Mouse (Mus musculus): ENCODE measurements around the gene Dll1. TPM values are rescaled to one million over a fixed set of nuclear protein-coding genes. Genes with fewer than 3 reads are reported as not detected.

Dll1 gene
- total and polyA plus RNA-seq, 2 experiments from 2014 or later = 3.0 to 3.7 TPM

GRCm38 (mm10) chr17:15377901-15378300 is 1.2 kb upstream of the Dll1 start:
- Histone ChIP-seq H3K4me2 (ENCODE audit: low read depth, low read length) (no peak overlapping the region; the same call in 1 of the 2 replicates), H3K9me3 (replicated peaks; ENCODE audit: control insufficient read depth, low read length) (no peaks in the 10 kb centered on the region), H3K27me3 (ENCODE audit: control insufficient read depth, insufficient read depth, low read length) (peaks cover 91% of the 10 kb centered on the region), H3K27ac (ENCODE audit: low read depth) (no peak overlapping the region), H3K9ac (replicated peaks; ENCODE audit: low read depth, low read length) (no peak overlapping the region), H3K4me3 (ENCODE audit: low read depth, low read length) (no peak overlapping the region), H3K36me3 (replicated peaks; ENCODE audit: control insufficient read depth, insufficient read depth, low read length) (no peaks in the 10 kb centered on the region), H3K4me1 (ENCODE audit: control insufficient read depth, insufficient read depth) (peaks cover 16% of the 10 kb centered on the region; the same call in 1 of the 2 replicates)
- DNase-seq (ENCODE audit: low spot score) (peak; percentile 67), ATAC-seq (ENCODE audit: insufficient read depth, low read depth) (peak; percentile 47; the same call in 1 of the 2 replicates)
- WGBS = 0% methylated on average over 1 of the region's 1 CpGs
- TF ChIP-seq EP300 (IDR thresholded peaks at IDR 0.05; ENCODE audit: low read depth) (no peak), CTCF (IDR thresholded peaks at IDR 0.05; ENCODE audit: low read depth) (peak; percentile 79)

GRCm38 (mm10) chr17:15375701-15376493 is 775 bp downstream of the Dll1 start:
- Histone ChIP-seq H3K27ac (ENCODE audit: low read depth) (no peak overlapping the region; the same call in 1 of the 2 replicates), H3K4me3 (ENCODE audit: low read depth, low read length) (peak overlapping the region; percentile 62), H3K4me2 (ENCODE audit: low read depth, low read length) (peak overlapping the region; percentile 99), H3K36me3 (replicated peaks; ENCODE audit: control insufficient read depth, insufficient read depth, low read length) (no peaks in the 10 kb centered on the region), H3K9ac (replicated peaks; ENCODE audit: low read depth, low read length) (peak overlapping the region; percentile 39), H3K9me3 (replicated peaks; ENCODE audit: control insufficient read depth, low read length) (no peaks in the 10 kb centered on the region), H3K27me3 (ENCODE audit: control insufficient read depth, insufficient read depth, low read length) (peaks cover 86% of the 10 kb centered on the region), H3K4me1 (ENCODE audit: control insufficient read depth, insufficient read depth) (peaks cover 16% of the 10 kb centered on the region; the same call in 1 of the 2 replicates)
- peak; percentile 54 for ATAC-seq (ENCODE audit: insufficient read depth, low read depth)
- under 1% methylated on average over 66 of the region's 69 CpGs for WGBS
- TF ChIP-seq CTCF (IDR thresholded peaks at IDR 0.05; ENCODE audit: low read depth) = no peak
- no peak for TF ChIP-seq EP300 (IDR thresholded peaks at IDR 0.05; ENCODE audit: low read depth)
- DNase-seq (ENCODE audit: low spot score) = peak; percentile 46

GRCm38 (mm10) chr17:15375224-15375623 is 1.4 kb downstream of the Dll1 start:
- Histone ChIP-seq H3K9me3 (replicated peaks; ENCODE audit: control insufficient read depth, low read length) (no peaks in the 10 kb centered on the region), H3K36me3 (replicated peaks; ENCODE audit: control insufficient read depth, insufficient read depth, low read length) (no peaks in the 10 kb centered on the region), H3K27ac (ENCODE audit: low read depth) (0 out of 2 replicates have a peak overlapping the region, but pooled peaks have one; percentile 12), H3K4me1 (ENCODE audit: control insufficient read depth, insufficient read depth) (peaks cover 9% of the 10 kb centered on the region; the same call in 1 of the 2 replicates), H3K4me3 (ENCODE audit: low read depth, low read length) (peak overlapping the region; percentile 62), H3K27me3 (ENCODE audit: control insufficient read depth, insufficient read depth, low read length) (peaks cover 86% of the 10 kb centered on the region), H3K9ac (replicated peaks; ENCODE audit: low read depth, low read length) (peak overlapping the region; percentile 39), H3K4me2 (ENCODE audit: low read depth, low read length) (peak overlapping the region; percentile 99)
- no peak for ATAC-seq (ENCODE audit: insufficient read depth, low read depth)
- no peak for DNase-seq (ENCODE audit: low spot score)
- no peak for TF ChIP-seq EP300 (IDR thresholded peaks at IDR 0.05; ENCODE audit: low read depth)
- no peak for TF ChIP-seq CTCF (IDR thresholded peaks at IDR 0.05; ENCODE audit: low read depth)
- under 1% methylated on average over 18 of the region's 18 CpGs for WGBS

GRCm38 (mm10) chr17:15374321-15375141 is 2.1 kb downstream of the Dll1 start:
- 1% methylated on average over 49 of the region's 50 CpGs for WGBS
- DNase-seq (ENCODE audit: low spot score) (no peak), ATAC-seq (ENCODE audit: insufficient read depth, low read depth) (no peak)
- peaks cover 81% of the 10 kb centered on the region for H3K27me3 ChIP-seq (ENCODE audit: control insufficient read depth, insufficient read depth, low read length)
- H3K4me2 ChIP-seq (ENCODE audit: low read depth, low read length) = peak overlapping the region; percentile 99
- H3K4me3 ChIP-seq (ENCODE audit: low read depth, low read length) = peak overlapping the region; percentile 62
- H3K4me1 ChIP-seq (ENCODE audit: control insufficient read depth, insufficient read depth) = peaks cover 8% of the 10 kb centered on the region; the same call in 1 of the 2 replicates
- H3K27ac ChIP-seq (ENCODE audit: low read depth) = 0 out of 2 replicates have a peak overlapping the region, but pooled peaks have one; percentile 12
- TF ChIP-seq EP300 (IDR thresholded peaks at IDR 0.05; ENCODE audit: low read depth) = no peak
- no peak for TF ChIP-seq CTCF (IDR thresholded peaks at IDR 0.05; ENCODE audit: low read depth)
- no peaks in the 10 kb centered on the region for H3K36me3 ChIP-seq (replicated peaks; ENCODE audit: control insufficient read depth, insufficient read depth, low read length)
- peak overlapping the region; percentile 39 for H3K9ac ChIP-seq (replicated peaks; ENCODE audit: low read depth, low read length)
- H3K9me3 ChIP-seq (replicated peaks; ENCODE audit: control insufficient read depth, low read length) = no peaks in the 10 kb centered on the region

- ATAC-seq (ENCODE audit: insufficient read depth, low read depth) (peak; percentile 16; the same call in 1 of the 2 replicates), DNase-seq (ENCODE audit: low spot score) (peak; percentile 48)
- peaks cover 8% of the 10 kb centered on the region; the same call in 1 of the 2 replicates for H3K4me1 ChIP-seq (ENCODE audit: control insufficient read depth, insufficient read depth)
- H3K4me3 ChIP-seq (ENCODE audit: low read depth, low read length) = peak overlapping the region; percentile 16; the same call in 1 of the 2 replicates
- H3K27ac ChIP-seq (ENCODE audit: low read depth) = peak overlapping the region; percentile 41; the same call in 1 of the 2 replicates
- H3K9me3 ChIP-seq (replicated peaks; ENCODE audit: control insufficient read depth, low read length) = no peaks in the 10 kb centered on the region
- peaks cover 66% of the 10 kb centered on the region for H3K27me3 ChIP-seq (ENCODE audit: control insufficient read depth, insufficient read depth, low read length)
- TF ChIP-seq CTCF (IDR thresholded peaks at IDR 0.05; ENCODE audit: low read depth) = no peak
- TF ChIP-seq EP300 (IDR thresholded peaks at IDR 0.05; ENCODE audit: low read depth) = 0 out of 2 replicates have a peak, but pooled peaks have one; percentile 42
- no peaks in the 10 kb centered on the region for H3K36me3 ChIP-seq (replicated peaks; ENCODE audit: control insufficient read depth, insufficient read depth, low read length)
- 62% methylated on average over 15 of the region's 15 CpGs for WGBS
- no peak overlapping the region for H3K9ac ChIP-seq (replicated peaks; ENCODE audit: low read depth, low read length)
- H3K4me2 ChIP-seq (ENCODE audit: low read depth, low read length) = peak overlapping the region; percentile 99
These were observed 3.6 kb downstream of the Dll1 start for GRCm38 (mm10) chr17:15372931-15373652.
